In genomic region chr9:75645405-75645804, GRCm38 (mm10) we compare ENCODE assay signal across 17 mouse cellular contexts. TPM values are rescaled to one million over a fixed set of nuclear protein-coding genes. Genes with fewer than 3 reads are reported as not detected.
A peak's percentile ranks its signal among the peaks of the same experiment; 100 is the strongest.
DNase-seq lines count a peak whose midpoint lies in the region; ATAC-seq and TF ChIP-seq lines count a peak whose summit lies in the region.
"Had no signal": no experiment of that assay in that cellular context is flagged by ENCODE, and none has a peak within 500 bp of the region (broad histone marks: within the 10 kb centered on the region; RNA-seq: fewer than 3 reads in every experiment).

No protein-coding gene starts in this region.

- no peak overlapping the region for H3K4me3 ChIP-seq in liver, embryonic 11.5 days (ENCODE audit: low read depth, low read length)
- H3K4me3 ChIP-seq in liver, postnatal 0 days (ENCODE audit: low read depth, low read length): no peak overlapping the region
- no peak overlapping the region for H3K4me3 ChIP-seq in forebrain, embryonic 11.5 days (ENCODE audit: low read depth, low read length)
- H3K4me3 ChIP-seq: heart, adult 2 months; kidney, embryonic 15.5 days; limb, embryonic 10.5 days; midbrain, embryonic 13.5 days; neural tube, embryonic 13.5 days had no signal

- peak; percentile 61 for ATAC-seq in liver, embryonic 11.5 days (replicated peaks; ENCODE audit: low FRiP score)
- ATAC-seq in liver, postnatal 0 days: peak; percentile 21; the same call in 1 of the 2 replicates
- ATAC-seq in erythroblast, adult 5-6 weeks (replicated peaks; ENCODE audit: low FRiP score, poor library complexity, severe bottlenecking): no peak
- no peak for ATAC-seq in forebrain, embryonic 11.5 days (replicated peaks; ENCODE audit: low FRiP score)
- ATAC-seq: midbrain, embryonic 13.5 days had no signal

- H3K4me2 ChIP-seq in liver, embryonic 11.5 days: no peak overlapping the region
- no peak overlapping the region for H3K4me2 ChIP-seq in liver, postnatal 0 days (ENCODE audit: low read depth, low read length)
- H3K4me2 ChIP-seq in forebrain, embryonic 11.5 days (ENCODE audit: low read depth, low read length, severe bottlenecking): no peak overlapping the region
- H3K4me2 ChIP-seq: kidney, embryonic 15.5 days; midbrain, embryonic 13.5 days; neural tube, embryonic 13.5 days had no signal

- H3K36me3 ChIP-seq in liver, embryonic 11.5 days (ENCODE audit: control insufficient read depth, insufficient read depth, low read length): no peaks in the 10 kb centered on the region
- no peaks in the 10 kb centered on the region for H3K36me3 ChIP-seq in liver, postnatal 0 days (replicated peaks; ENCODE audit: insufficient read depth, low read length)
- H3K36me3 ChIP-seq in forebrain, embryonic 11.5 days (ENCODE audit: control insufficient read depth, insufficient read depth, low read length): no peaks in the 10 kb centered on the region; the same call in 1 of the 2 replicates
- H3K36me3 ChIP-seq: limb, embryonic 10.5 days had no signal

- H3K9me3 ChIP-seq in liver, embryonic 11.5 days (ENCODE audit: control insufficient read depth, low read length): no peaks in the 10 kb centered on the region
- no peaks in the 10 kb centered on the region for H3K9me3 ChIP-seq in liver, postnatal 0 days (ENCODE audit: low read length)
- H3K9me3 ChIP-seq in forebrain, embryonic 11.5 days (ENCODE audit: control insufficient read depth, low read length): no peaks in the 10 kb centered on the region
- H3K9me3 ChIP-seq: kidney, embryonic 15.5 days; limb, embryonic 10.5 days; midbrain, embryonic 13.5 days; neural tube, embryonic 13.5 days had no signal

- WGBS in liver, embryonic 11.5 days: 41% methylated on average over 3 of the region's 3 CpGs
- 26% methylated on average over 3 of the region's 3 CpGs for WGBS in liver, postnatal 0 days (ENCODE audit: insufficient replicate concordance)
- 66% methylated on average over 3 of the region's 3 CpGs for whole genome bisulfite sequencing in forebrain, embryonic 11.5 days

- no peak for TF ChIP-seq EP300 in liver, postnatal 0 days (IDR thresholded peaks at IDR 0.05; ENCODE audit: low read depth)

- H3K27me3 ChIP-seq in liver, embryonic 11.5 days (replicated peaks; ENCODE audit: control insufficient read depth, insufficient read depth, low read length): no peaks in the 10 kb centered on the region
- H3K27me3 ChIP-seq in liver, postnatal 0 days (ENCODE audit: insufficient read depth, low read length): no peaks in the 10 kb centered on the region
- no peaks in the 10 kb centered on the region for H3K27me3 ChIP-seq in forebrain, embryonic 11.5 days (ENCODE audit: control insufficient read depth, insufficient read depth, low read length)
- H3K27me3 ChIP-seq: kidney, embryonic 15.5 days; midbrain, embryonic 13.5 days; neural tube, embryonic 13.5 days had no signal

- no peak overlapping the region for H3K27ac ChIP-seq in liver, embryonic 11.5 days (ENCODE audit: low read depth, low read length)
- no peak overlapping the region for H3K27ac ChIP-seq in liver, postnatal 0 days (ENCODE audit: low read depth)
- no peak overlapping the region for H3K27ac ChIP-seq in forebrain, embryonic 11.5 days (ENCODE audit: low read depth, low read length)
- H3K27ac ChIP-seq: heart, adult 2 months; kidney, embryonic 15.5 days; limb, embryonic 10.5 days; midbrain, embryonic 13.5 days; neural tube, embryonic 13.5 days had no signal

- DNase-seq in liver, embryonic 11.5 days (ENCODE audit: low spot score): no peak
- DNase-seq in liver: no peak
- DNase-seq in embryo, embryonic 9.5 days (ENCODE audit: extremely low spot score): peak; percentile 27
- no peak for DNase-seq in liver, postnatal 0 days
- DNase-seq in yolk sac, embryonic 10.5 days (ENCODE audit: low spot score): peak; percentile 52
- no peak for DNase-seq in forebrain, embryonic 11.5 days (ENCODE audit: low spot score)
- no peak for DNase-seq in kidney, adult 11 months
- DNase-seq: adrenal gland, postnatal 10 days; cerebellum, postnatal 36 days; heart, adult 2 months; right cerebral cortex, adult 18-20 months had no signal

- no peak for TF ChIP-seq CTCF in liver, postnatal 0 days (IDR thresholded peaks at IDR 0.05; ENCODE audit: low read depth)

- H3K9ac ChIP-seq in liver, embryonic 11.5 days (ENCODE audit: low read depth, low read length): no peak overlapping the region
- no peak overlapping the region for H3K9ac ChIP-seq in liver, postnatal 0 days (replicated peaks)
- H3K9ac ChIP-seq in forebrain, embryonic 11.5 days (ENCODE audit: low read length): no peak overlapping the region
- H3K9ac ChIP-seq: kidney, embryonic 15.5 days; midbrain, embryonic 13.5 days; neural tube, embryonic 13.5 days had no signal

- H3K4me1 ChIP-seq in liver, embryonic 11.5 days (replicated peaks; ENCODE audit: control insufficient read depth, insufficient read depth, low read length): no peaks in the 10 kb centered on the region
- peaks cover 3% of the 10 kb centered on the region; the same call in 1 of the 2 replicates for H3K4me1 ChIP-seq in liver, postnatal 0 days (ENCODE audit: insufficient read depth)
- H3K4me1 ChIP-seq in forebrain, embryonic 11.5 days (replicated peaks; ENCODE audit: control insufficient read depth, insufficient read depth, low read length): no peaks in the 10 kb centered on the region
- H3K4me1 ChIP-seq: kidney, embryonic 15.5 days; midbrain, embryonic 13.5 days had no signal

RNA-seq across cellular contexts. Expression of gene Lysmd2, which starts 19.9 kb away (rescaled TPM):
- polyA plus RNA-seq in liver, embryonic 11.5 days (2014; fragmentation: Nextera tagmentation; extraction: Ambion mirVana): 10.1 and 10.8 TPM in 2 replicates
- polyA plus RNA-seq in liver, postnatal 0 days (2015; fragmentation: Nextera tagmentation; extraction: Ambion mirVana): 3.9 TPM in 2 replicates
- total RNA-seq in erythroblast, adult 5-6 weeks (2015; ENCODE audit: low replicate concordance): 2.9 TPM in 1 of 2 replicates, not detected in the other
- total RNA-seq in erythroblast, adult 5-6 weeks (2017; ENCODE audit: low replicate concordance): 2.1 TPM in 1 of 2 replicates, not detected in the other
- polyA plus RNA-seq in forebrain, embryonic 11.5 days (2014; fragmentation: Nextera tagmentation; extraction: Ambion mirVana): 13.0 and 17.1 TPM in 2 replicates

RNA-seq across cellular contexts. Expression of gene Tmod2, which starts 34.3 kb away (rescaled TPM):
- 2.8 and 3.1 TPM in 2 replicates for polyA plus RNA-seq in liver, embryonic 11.5 days (2014; fragmentation: Nextera tagmentation; extraction: Ambion mirVana)
- polyA plus RNA-seq in liver, postnatal 0 days (2015; fragmentation: Nextera tagmentation; extraction: Ambion mirVana): 0.05 and 0.25 TPM in 2 replicates
- total RNA-seq in erythroblast, adult 5-6 weeks (2015; ENCODE audit: low replicate concordance): not detected in 2 replicates
- total RNA-seq in erythroblast, adult 5-6 weeks (2017; ENCODE audit: low replicate concordance): not detected in 2 replicates
- polyA plus RNA-seq in forebrain, embryonic 11.5 days (2014; fragmentation: Nextera tagmentation; extraction: Ambion mirVana): 61.9 and 63.7 TPM in 2 replicates
- total RNA-seq: hematopoietic stem cell, adult 5-6 weeks had no signal

RNA-seq across cellular contexts. Expression of gene Scg3, which starts 38.5 kb away (rescaled TPM):
- 0.08 and 0.38 TPM in 2 replicates for polyA plus RNA-seq in liver, embryonic 11.5 days (2014; fragmentation: Nextera tagmentation; extraction: Ambion mirVana)
- polyA plus RNA-seq in liver, postnatal 0 days (2015; fragmentation: Nextera tagmentation; extraction: Ambion mirVana): not detected in 2 replicates
- not detected in 2 replicates for total RNA-seq in erythroblast, adult 5-6 weeks (2015; ENCODE audit: low replicate concordance)
- 0.84 TPM in 1 of 2 replicates, not detected in the other for total RNA-seq in erythroblast, adult 5-6 weeks (2017; ENCODE audit: low replicate concordance)
- 41.4 and 42.8 TPM in 2 replicates for polyA plus RNA-seq in forebrain, embryonic 11.5 days (2014; fragmentation: Nextera tagmentation; extraction: Ambion mirVana)
- total RNA-seq: hematopoietic stem cell, adult 5-6 weeks had no signal
- polyA plus RNA-seq: limb, embryonic 10.5 days had no signal

Comparison
In these comparisons a context has a peak if more than half of its experiments do, and no peak if none do; other contexts are left out.
1. ATAC-seq: peak in liver, embryonic 11.5 days (single experiment) and liver, postnatal 0 days (single experiment); none in erythroblast, adult 5-6 weeks (single experiment) and forebrain, embryonic 11.5 days (single experiment).
2. DNase-seq: peak in embryo, embryonic 9.5 days (single experiment) and yolk sac, embryonic 10.5 days (single experiment); none in liver, embryonic 11.5 days (single experiment), liver (single experiment), liver, postnatal 0 days (single experiment), forebrain, embryonic 11.5 days (single experiment) and kidney, adult 11 months (single experiment).
3. RNA of gene Tmod2, which starts 34.3 kb away (polyA plus RNA-seq): 61.9 to 63.7 TPM in forebrain, embryonic 11.5 days; 2.8 to 3.1 TPM in liver, embryonic 11.5 days and 0.05 to 0.25 TPM in liver, postnatal 0 days; every median in the first group is over 10 times any median in the second.
4. RNA of gene Scg3, which starts 38.5 kb away (polyA plus RNA-seq): 41.4 to 42.8 TPM in forebrain, embryonic 11.5 days; 0.08 to 0.38 TPM in liver, embryonic 11.5 days and not detected in liver, postnatal 0 days; every median in the first group is over 10 times any median in the second.